Mouse (Mus musculus) testis, adult 2 months (tissue): Measurements from ENCODE around the gene Ufsp1.

Experiments used
- CTCF ChIP-seq: fragments of 200-500 bp; IDR thresholded peaks from 2 replicates; pipeline ENCODE4 v1.5.1; 2012; ENCODE audit warnings: low read depth, mild to moderate bottlenecking, inconsistent platforms, low read length, moderate library complexity; ENCODE audit not compliant: control insufficient read depth, insufficient read depth, insufficient replicate concordance
- POLR2A ChIP-seq: fragments of 200-500 bp; IDR thresholded peaks from 2 replicates; pipeline ENCODE4 v1.6.1; 2012; ENCODE audit warnings: low read depth, mild to moderate bottlenecking, inconsistent platforms, low read length, moderate library complexity; ENCODE audit not compliant: control insufficient read depth

- TF ChIP-seq POLR2A (no peak), CTCF (no peak)
Observed at GRCm38 (mm10) chr5:137338663-137339289, 44.3 kb downstream of the Ufsp1 start.
